Mouse (Mus musculus) liver, embryonic 14.5 days (tissue): Measurements from ENCODE around the gene Cmip.

Experiments used
- CTCF ChIP-seq: IDR thresholded peaks from 2 replicates; pipeline ENCODE4 v1.5.1; 2016; ENCODE audit warnings: antibody characterized with exemption, low read depth, control low read depth
- EP300 ChIP-seq: IDR thresholded peaks from 2 replicates; pipeline ENCODE4 v1.6.1; 2016; ENCODE audit warnings: antibody characterized with exemption, low read depth

DNA sequence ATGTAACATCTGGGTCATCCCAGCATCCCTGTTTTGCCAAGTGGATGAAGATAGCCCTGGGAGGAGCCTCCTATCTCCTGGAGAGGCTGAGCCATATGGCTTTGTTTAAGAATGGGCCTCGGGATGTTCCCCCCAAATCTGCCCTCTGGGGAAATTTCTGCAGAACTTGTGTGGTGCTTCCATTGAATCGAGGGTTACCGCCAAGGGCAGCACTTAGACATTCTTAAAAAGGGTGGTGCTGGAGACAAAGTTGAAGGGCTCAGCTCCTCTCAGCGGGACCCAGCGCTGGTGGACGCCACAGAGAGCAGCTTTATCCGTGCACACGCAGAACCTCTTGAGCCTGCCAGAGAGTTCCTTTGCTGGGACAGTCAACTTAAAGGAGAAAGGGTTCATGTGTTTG, 113.1 kb downstream of the Cmip start:
- no peak for TF ChIP-seq EP300
- no peak for TF ChIP-seq CTCF
